Mouse (Mus musculus) megakaryocyte, embryonic 14.5 days (primary cell): ENCODE results near the gene Gm4724.
"Not testable (repeated sequence)": the region's sequence is repeated elsewhere in the genome, so short reads cannot be mapped to it uniquely, and the experiment has no call there.

Experiments used
- FLI1 ChIP-seq: IDR thresholded peaks from 2 replicates; pipeline ENCODE4 v1.6.1; 2012; ENCODE audit warnings: low read length, inconsistent platforms, mixed read lengths
- GATA1 ChIP-seq: IDR thresholded peaks from 3 replicates; pipeline ENCODE4 v1.6.1; 2012; ENCODE audit warnings: mixed read lengths, low read length, inconsistent platforms, borderline replicate concordance

DNA sequence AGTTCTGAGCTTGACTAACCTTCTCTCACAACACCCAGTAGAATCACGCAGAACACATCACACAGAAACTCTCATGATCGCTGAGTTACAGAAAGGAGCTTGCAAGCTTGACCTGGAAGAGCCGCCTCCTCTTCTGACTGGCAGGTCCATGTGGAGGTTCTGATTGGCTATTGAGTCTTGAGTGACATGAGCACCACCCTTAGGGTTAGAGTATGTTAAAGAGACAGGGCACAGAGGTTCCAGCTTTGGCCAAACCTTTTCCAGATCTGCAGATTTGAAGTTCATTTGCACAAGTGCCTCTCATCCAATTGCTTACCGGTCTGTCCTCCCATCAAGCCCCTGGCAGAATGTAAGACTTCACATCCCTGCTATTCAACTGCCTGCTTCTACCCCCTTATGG lies at the start of gene Gm4724:
- not testable (repeated sequence) for TF ChIP-seq GATA1, FLI1
